8 mouse cellular contexts compared by ENCODE assay signal in the genomic region with DNA sequence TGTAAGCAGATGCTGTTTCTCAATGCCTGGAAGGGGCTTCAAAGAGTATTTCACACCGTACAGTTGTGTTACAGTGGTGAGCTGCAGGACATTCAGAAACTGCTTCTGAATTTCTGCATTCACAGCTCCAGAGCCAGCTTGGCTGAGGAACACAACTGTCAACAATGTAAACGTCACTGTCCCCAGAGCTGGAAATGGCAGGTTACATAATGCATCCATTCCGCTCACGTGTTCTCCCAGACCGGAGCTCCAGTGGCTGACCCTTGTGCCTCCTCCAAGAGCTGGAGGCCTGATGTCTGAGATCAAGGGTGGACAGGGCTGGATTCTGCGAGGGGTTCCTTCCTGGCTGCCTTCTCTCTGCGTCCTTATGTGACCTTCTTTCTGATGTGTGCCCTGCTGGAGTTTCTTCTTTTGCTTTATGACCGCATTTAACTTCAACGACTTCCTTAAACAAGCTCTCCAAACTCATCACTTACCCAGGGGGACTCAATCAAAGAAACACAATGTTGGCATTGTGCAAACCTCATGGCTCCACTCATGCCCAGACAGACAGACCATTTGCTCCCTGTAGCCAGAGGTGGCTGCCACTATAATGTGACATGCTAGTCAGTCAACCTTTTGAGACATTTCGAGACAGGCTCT. TPM values are rescaled to one million over a fixed set of nuclear protein-coding genes. Genes with fewer than 3 reads are reported as not detected.
A peak's percentile ranks its signal among the peaks of the same experiment; 100 is the strongest.
DNase-seq lines count a peak whose midpoint lies in the region; ATAC-seq and TF ChIP-seq lines count a peak whose summit lies in the region.
"Had no signal": no experiment of that assay in that cellular context is flagged by ENCODE, and none has a peak within 500 bp of the region (broad histone marks: within the 10 kb centered on the region; RNA-seq: fewer than 3 reads in every experiment).

No protein-coding gene starts in this region.

- H3K9ac ChIP-seq in liver, adult 2 months (ENCODE audit: low read depth, low read length): 0 out of 2 replicates have a peak overlapping the region, but pooled peaks have one; percentile 22
- H3K9ac ChIP-seq in liver, embryonic 11.5 days (ENCODE audit: low read depth, low read length): no peak overlapping the region
- no peak overlapping the region; the same call in 1 of the 2 replicates for H3K9ac ChIP-seq in liver, postnatal 0 days (replicated peaks)
- no peak overlapping the region for H3K9ac ChIP-seq in stomach, postnatal 0 days (ENCODE audit: low read length)
- H3K9ac ChIP-seq in midbrain, embryonic 15.5 days: no peak overlapping the region
- H3K9ac ChIP-seq: embryonic facial prominence, embryonic 15.5 days had no signal

- TF ChIP-seq POLR2A in liver, adult 2 months (IDR thresholded peaks at IDR 0.05; ENCODE audit: extremely low read depth, insufficient read depth, low read length): no peak

- peak; percentile 97 for DNase-seq in liver, adult 2 months (ENCODE audit: extremely low read depth, low read depth, low spot score)
- DNase-seq in liver, embryonic 11.5 days (ENCODE audit: low spot score): no peak
- DNase-seq in heart, adult 8-10 months (ENCODE audit: low spot score): peak; percentile 77
- peak; percentile 68 for DNase-seq in liver, postnatal 0 days
- DNase-seq in stomach, postnatal 0 days (ENCODE audit: low spot score): peak; percentile 59
- no peak for DNase-seq in c-Kit-positive CD71-positive TER-119-positive erythroid progenitor cells, embryonic 14.5 days (ENCODE audit: low spot score)

- TF ChIP-seq EP300 in liver, postnatal 0 days (IDR thresholded peaks at IDR 0.05; ENCODE audit: low read depth): peak; percentile 50; the same call in 1 of the 2 replicates
- TF ChIP-seq EP300 in stomach, postnatal 0 days (optimal IDR thresholded peaks at IDR 0.05): no peak

- no peak overlapping the region for H3K4me3 ChIP-seq in liver, adult 2 months (ENCODE audit: insufficient read depth, low read depth, low read length)
- no peak overlapping the region for H3K4me3 ChIP-seq in liver, embryonic 11.5 days (ENCODE audit: low read depth, low read length)
- no peak overlapping the region for H3K4me3 ChIP-seq in liver, postnatal 0 days (ENCODE audit: low read depth, low read length)
- H3K4me3 ChIP-seq in stomach, postnatal 0 days (ENCODE audit: low read depth, low read length): no peak overlapping the region
- no peak overlapping the region for H3K4me3 ChIP-seq in midbrain, embryonic 15.5 days
- H3K4me3 ChIP-seq: embryonic facial prominence, embryonic 15.5 days had no signal

- H3K27ac ChIP-seq in liver, adult 2 months (replicated peaks; ENCODE audit: insufficient read depth, low read depth, low read length): peak overlapping the region; percentile 79
- H3K27ac ChIP-seq in liver, embryonic 11.5 days (ENCODE audit: low read depth, low read length): no peak overlapping the region
- peak overlapping the region; percentile 86 for H3K27ac ChIP-seq in liver, postnatal 0 days (ENCODE audit: low read depth)
- peak overlapping the region; percentile 65 for H3K27ac ChIP-seq in stomach, postnatal 0 days (replicated peaks)
- no peak overlapping the region for H3K27ac ChIP-seq in midbrain, embryonic 15.5 days
- H3K27ac ChIP-seq: embryonic facial prominence, embryonic 15.5 days had no signal

- WGBS in liver, adult 2 months: 16% methylated on average over 10 of the region's 10 CpGs
- 64% methylated on average over 10 of the region's 10 CpGs for WGBS in liver, embryonic 11.5 days
- 27% methylated on average over 10 of the region's 10 CpGs for WGBS in liver, postnatal 0 days (ENCODE audit: insufficient replicate concordance)
- WGBS in stomach, postnatal 0 days: 43% methylated on average over 10 of the region's 10 CpGs
- 65% methylated on average over 10 of the region's 10 CpGs for WGBS in midbrain, embryonic 15.5 days

- TF ChIP-seq CTCF in liver, adult 2 months (IDR thresholded peaks at IDR 0.05; ENCODE audit: low read depth, low read length): no peak
- no peak for TF ChIP-seq CTCF in liver, postnatal 0 days (IDR thresholded peaks at IDR 0.05; ENCODE audit: low read depth)
- no peak for TF ChIP-seq CTCF in stomach, postnatal 0 days (IDR thresholded peaks at IDR 0.05; ENCODE audit: low read depth)

- no peak for ATAC-seq in liver, embryonic 11.5 days (replicated peaks; ENCODE audit: low FRiP score)
- ATAC-seq in liver, postnatal 0 days: peak; percentile 19
- peak; percentile 25; the same call in 1 of the 2 replicates for ATAC-seq in stomach, postnatal 0 days (ENCODE audit: low FRiP score, low TSS enrichment)
- ATAC-seq in midbrain, embryonic 15.5 days (replicated peaks): no peak

- H3K4me2 ChIP-seq in liver, embryonic 11.5 days: no peak overlapping the region
- peak overlapping the region; percentile 7; the same call in 1 of the 2 replicates for H3K4me2 ChIP-seq in liver, postnatal 0 days (ENCODE audit: low read depth, low read length)
- H3K4me2 ChIP-seq in stomach, postnatal 0 days (replicated peaks; ENCODE audit: low read depth): no peak overlapping the region
- no peak overlapping the region for H3K4me2 ChIP-seq in midbrain, embryonic 15.5 days
- H3K4me2 ChIP-seq: embryonic facial prominence, embryonic 15.5 days had no signal

- H3K27me3 ChIP-seq in liver, adult 2 months (ENCODE audit: control insufficient read depth, insufficient read depth, low read length): no peaks in the 10 kb centered on the region
- H3K27me3 ChIP-seq in liver, embryonic 11.5 days (replicated peaks; ENCODE audit: control insufficient read depth, insufficient read depth, low read length): no peaks in the 10 kb centered on the region
- no peaks in the 10 kb centered on the region for H3K27me3 ChIP-seq in liver, postnatal 0 days (ENCODE audit: insufficient read depth, low read length)
- no peaks in the 10 kb centered on the region for H3K27me3 ChIP-seq in stomach, postnatal 0 days (ENCODE audit: control insufficient read depth, insufficient read depth, low read length)
- H3K27me3 ChIP-seq in midbrain, embryonic 15.5 days (replicated peaks): peaks cover 2% of the 10 kb centered on the region; the same call in 1 of the 2 replicates
- H3K27me3 ChIP-seq: embryonic facial prominence, embryonic 15.5 days had no signal

- H3K36me3 ChIP-seq in liver, adult 2 months (ENCODE audit: control insufficient read depth, insufficient read depth, low read length): no peaks in the 10 kb centered on the region
- H3K36me3 ChIP-seq in liver, embryonic 11.5 days (ENCODE audit: control insufficient read depth, insufficient read depth, low read length): no peaks in the 10 kb centered on the region
- no peaks in the 10 kb centered on the region for H3K36me3 ChIP-seq in liver, postnatal 0 days (replicated peaks; ENCODE audit: insufficient read depth, low read length)
- no peaks in the 10 kb centered on the region for H3K36me3 ChIP-seq in stomach, postnatal 0 days (ENCODE audit: control insufficient read depth, insufficient read depth, low read length)
- no peaks in the 10 kb centered on the region for H3K36me3 ChIP-seq in midbrain, embryonic 15.5 days (replicated peaks)
- H3K36me3 ChIP-seq: embryonic facial prominence, embryonic 15.5 days had no signal

- no peaks in the 10 kb centered on the region for H3K9me3 ChIP-seq in liver, embryonic 11.5 days (ENCODE audit: control insufficient read depth, low read length)
- no peaks in the 10 kb centered on the region for H3K9me3 ChIP-seq in liver, postnatal 0 days (ENCODE audit: low read length)
- no peaks in the 10 kb centered on the region for H3K9me3 ChIP-seq in stomach, postnatal 0 days (ENCODE audit: control insufficient read depth, low read length)
- H3K9me3 ChIP-seq in midbrain, embryonic 15.5 days: no peaks in the 10 kb centered on the region
- H3K9me3 ChIP-seq: embryonic facial prominence, embryonic 15.5 days had no signal

- peaks cover 39% of the 10 kb centered on the region for H3K4me1 ChIP-seq in liver, adult 2 months (ENCODE audit: control insufficient read depth, insufficient read depth, low read length)
- peaks cover 19% of the 10 kb centered on the region for H3K4me1 ChIP-seq in liver, embryonic 11.5 days (replicated peaks; ENCODE audit: control insufficient read depth, insufficient read depth, low read length)
- H3K4me1 ChIP-seq in liver, postnatal 0 days (ENCODE audit: insufficient read depth): peaks cover 36% of the 10 kb centered on the region
- peaks cover 3% of the 10 kb centered on the region; the same call in 1 of the 2 replicates for H3K4me1 ChIP-seq in stomach, postnatal 0 days (replicated peaks; ENCODE audit: control insufficient read depth, insufficient read depth)
- H3K4me1 ChIP-seq in midbrain, embryonic 15.5 days: no peaks in the 10 kb centered on the region; the same call in 1 of the 2 replicates

- H3K79me2 ChIP-seq in liver, adult 2 months (ENCODE audit: control insufficient read depth, insufficient read depth, low read length): no peaks in the 10 kb centered on the region

RNA-seq across cellular contexts. Expression of gene Slc25a33, which starts 18.2 kb away (rescaled TPM):
- total RNA-seq in liver, adult 2 months (2014; rRNA removed): 14.3 and 21.5 TPM in 2 replicates
- 11.0 and 12.7 TPM in 2 replicates for polyA plus RNA-seq in liver, adult 2 months (2012; rRNA removed)
- polyA plus RNA-seq in liver, embryonic 11.5 days (2014; fragmentation: Nextera tagmentation; extraction: Ambion mirVana): 21.9 and 23.2 TPM in 2 replicates
- 10 to 100 TPM; 19.9 to 28.9 (median 23.1) TPM for total RNA-seq in heart, adult 8-10 months (2022)
- 52.2 and 53.2 TPM in 2 replicates for polyA plus RNA-seq in liver, postnatal 0 days (2015; fragmentation: Nextera tagmentation; extraction: Ambion mirVana)
- polyA plus RNA-seq in stomach, postnatal 0 days (2015; fragmentation: Nextera tagmentation; extraction: Ambion mirVana): 21.7 and 22.4 TPM in 2 replicates
- 26.6 and 27.4 TPM in 2 replicates for polyA plus RNA-seq in midbrain, embryonic 15.5 days (2015; fragmentation: Nextera tagmentation; extraction: Ambion mirVana)

RNA-seq across cellular contexts. Expression of gene Tmem201, which starts 54.4 kb away (rescaled TPM):
- total RNA-seq in liver, adult 2 months (2014; rRNA removed): 6.5 and 8.2 TPM in 2 replicates
- 23.4 and 25.2 TPM in 2 replicates for polyA plus RNA-seq in liver, adult 2 months (2012; rRNA removed)
- 16.8 and 16.9 TPM in 2 replicates for polyA plus RNA-seq in liver, embryonic 11.5 days (2014; fragmentation: Nextera tagmentation; extraction: Ambion mirVana)
- 10 to 100 TPM; 92.2 to 93.9 (median 93.1) TPM for total RNA-seq in heart, adult 8-10 months (2022)
- polyA plus RNA-seq in liver, postnatal 0 days (2015; fragmentation: Nextera tagmentation; extraction: Ambion mirVana): 5.1 and 5.8 TPM in 2 replicates
- 7.5 and 8.6 TPM in 2 replicates for polyA plus RNA-seq in stomach, postnatal 0 days (2015; fragmentation: Nextera tagmentation; extraction: Ambion mirVana)
- 51.1 and 51.4 TPM in 2 replicates for polyA plus RNA-seq in midbrain, embryonic 15.5 days (2015; fragmentation: Nextera tagmentation; extraction: Ambion mirVana)

Comparison
In these comparisons a context has a peak if more than half of its experiments do, and no peak if none do; other contexts are left out.
1. DNase-seq: peak in liver, adult 2 months (single experiment), heart, adult 8-10 months (single experiment), liver, postnatal 0 days (single experiment) and stomach, postnatal 0 days (single experiment); none in liver, embryonic 11.5 days (single experiment) and c-Kit-positive CD71-positive TER-119-positive erythroid progenitor cells, embryonic 14.5 days (single experiment).
2. H3K27ac ChIP-seq: peak in liver, adult 2 months (single experiment), liver, postnatal 0 days (single experiment) and stomach, postnatal 0 days (single experiment); none in liver, embryonic 11.5 days (single experiment) and midbrain, embryonic 15.5 days (single experiment).
3. ATAC-seq: peak in liver, postnatal 0 days (single experiment) and stomach, postnatal 0 days (single experiment); none in liver, embryonic 11.5 days (single experiment) and midbrain, embryonic 15.5 days (single experiment).